Mouse (Mus musculus): ENCODE measurements around the gene Ddx60. TPM values are rescaled to one million over a fixed set of nuclear protein-coding genes. Genes with fewer than 3 reads are reported as not detected.

Gene Ddx60
- 0.23 and 0.38 TPM in 2 replicates for polyA plus RNA-seq (2016; fragmentation: Nextera tagmentation; extraction: Ambion mirVana)

DNA sequence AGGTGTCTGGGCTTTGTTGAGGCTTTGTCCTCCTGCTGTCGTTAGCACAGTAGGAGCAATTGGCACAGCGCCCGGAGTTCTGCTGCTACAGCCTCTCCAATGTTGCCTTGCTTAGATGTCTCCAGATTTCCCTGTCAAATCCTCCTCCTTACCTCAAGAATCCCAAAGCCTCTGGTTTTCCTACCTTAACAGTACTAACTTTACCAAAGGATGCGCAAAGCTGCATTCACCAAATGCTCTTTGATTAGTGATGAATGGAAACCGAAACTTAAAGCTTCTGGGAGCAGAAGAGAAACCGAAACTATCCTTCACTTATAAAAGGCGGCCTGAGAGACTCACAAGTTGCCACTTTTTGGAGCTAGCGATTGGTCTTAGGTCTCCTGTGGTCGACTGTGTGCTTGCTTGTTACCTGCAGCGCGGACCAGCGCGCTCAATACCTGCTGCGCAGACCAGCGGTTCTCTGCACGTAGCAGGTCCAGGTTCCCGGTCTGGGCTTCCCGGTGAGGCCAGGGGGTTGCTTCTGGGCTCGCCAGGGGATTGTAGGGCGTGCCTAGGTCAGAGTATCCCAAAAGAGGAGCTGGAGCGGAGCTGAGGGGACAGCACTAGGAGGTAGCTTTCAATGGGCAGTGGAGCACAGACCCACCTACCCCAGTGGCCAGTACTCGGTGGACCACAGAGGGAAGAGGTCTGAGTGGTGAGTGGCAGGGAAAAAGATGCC, at the start of gene Ddx60:
Ddx60 (plus strand) TSS at position 311 of the 718 bp plus-strand sequence.
- 0 out of 2 replicates have a peak, but pooled peaks cover 8% of the 10 kb centered on the region for H3K4me1 ChIP-seq (replicated peaks)
- peak; percentile 47; the same call in 1 of the 2 replicates for ATAC-seq (ENCODE audit: insufficient number of reproducible peaks, insufficient read depth, low FRiP score, low TSS enrichment, low read depth)
- WGBS = 9% methylated on average over 22 of the region's 22 CpGs

DNA sequence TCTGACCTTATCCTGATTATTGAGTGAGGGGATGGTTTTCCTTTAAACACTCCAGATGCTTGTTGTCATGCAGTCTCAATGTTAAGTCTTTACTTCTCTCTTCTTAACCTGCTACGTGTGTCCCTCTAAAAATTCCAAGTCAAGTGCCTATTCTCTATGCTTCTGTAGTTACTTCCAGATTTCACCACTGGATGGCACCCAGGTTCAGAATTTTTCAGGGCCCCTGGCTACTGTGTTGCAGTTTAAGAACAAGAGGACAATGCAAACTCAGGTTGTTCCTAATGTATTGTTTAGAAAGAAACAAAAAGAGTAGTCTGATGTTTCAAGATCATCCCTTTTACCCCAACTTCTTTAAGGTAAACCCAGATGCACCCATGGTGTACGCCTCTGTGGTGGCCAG, 33.8 kb upstream of the Ddx60 start:
- Histone ChIP-seq H3K4me2 (no peak overlapping the region), H3K9me3 (no peaks in the 10 kb centered on the region), H3K9ac (replicated peaks) (no peak overlapping the region), H3K36me3 (no peaks in the 10 kb centered on the region), H3K4me1 (replicated peaks) (no peaks in the 10 kb centered on the region), H3K4me3 (replicated peaks) (no peak overlapping the region), H3K27ac (no peak overlapping the region), H3K27me3 (no peaks in the 10 kb centered on the region)
- WGBS = 56% methylated on average over 2 of the region's 2 CpGs
- no peak for ATAC-seq (ENCODE audit: insufficient number of reproducible peaks, insufficient read depth, low FRiP score, low TSS enrichment, low read depth)

More for the DNA sequence above, at the start of gene Ddx60:
- Histone ChIP-seq H3K9me3 (no peaks in the 10 kb centered on the region), H3K36me3 (no peaks in the 10 kb centered on the region), H3K4me2 (peak within 1 kb of the TSS; percentile 75), H3K27ac (no peak within 1 kb of the TSS), H3K4me3 (replicated peaks) (peak within 1 kb of the TSS; percentile 47), H3K9ac (replicated peaks) (peak within 1 kb of the TSS; percentile 42), H3K27me3 (peaks cover 16% of the 10 kb centered on the region)

DNA sequence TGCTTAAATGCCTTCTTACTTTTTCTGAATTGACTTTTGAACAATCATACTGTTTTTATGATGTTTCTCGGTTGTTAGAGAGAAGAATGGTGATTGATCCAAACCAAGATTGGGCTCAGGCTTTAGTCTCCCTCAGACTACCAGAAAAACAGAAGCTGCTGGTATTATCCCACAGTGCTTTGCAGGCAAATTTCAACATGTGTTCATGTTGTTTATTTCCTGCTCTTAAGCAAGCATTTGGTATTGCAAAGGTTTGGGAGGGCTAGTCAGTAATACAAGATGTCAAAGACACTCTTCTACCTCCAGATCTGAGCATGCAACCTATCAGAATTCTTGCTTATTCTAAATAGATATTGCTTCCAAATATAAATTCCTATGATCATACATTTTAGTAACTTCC, 31.1 kb upstream of the Ddx60 start:
- WGBS = 81% methylated on average over 1 of the region's 1 CpGs
- no peak overlapping the region for H3K4me2 ChIP-seq
- H3K4me1 ChIP-seq (replicated peaks) = no peaks in the 10 kb centered on the region
- H3K27ac ChIP-seq = no peak overlapping the region
- no peaks in the 10 kb centered on the region for H3K9me3 ChIP-seq
- H3K9ac ChIP-seq (replicated peaks) = no peak overlapping the region
- no peaks in the 10 kb centered on the region for H3K36me3 ChIP-seq
- no peaks in the 10 kb centered on the region for H3K27me3 ChIP-seq
- H3K4me3 ChIP-seq (replicated peaks) = no peak overlapping the region
- ATAC-seq (ENCODE audit: insufficient number of reproducible peaks, insufficient read depth, low FRiP score, low TSS enrichment, low read depth) = no peak

DNA sequence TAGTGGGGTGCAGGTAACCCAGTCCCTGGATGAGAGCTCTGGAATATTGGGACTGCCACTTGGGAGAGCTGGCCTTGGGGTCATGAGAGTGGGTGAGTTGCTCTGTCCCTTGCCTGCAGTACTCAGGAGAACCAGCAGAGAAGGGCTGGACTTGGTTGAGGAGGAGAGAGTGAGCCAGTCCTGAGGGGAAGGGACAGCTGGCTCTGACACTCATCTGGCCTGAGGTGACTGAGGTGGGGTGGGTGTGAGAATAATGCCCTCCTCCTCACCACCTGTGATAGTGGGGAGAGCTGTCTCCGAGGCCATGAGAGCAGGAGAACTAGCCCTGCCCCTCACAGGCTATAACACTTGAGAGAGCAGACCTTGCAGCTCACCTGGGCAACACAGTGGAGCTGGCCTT, 30.5 kb upstream of the Ddx60 start:
- H3K27ac ChIP-seq = no peak overlapping the region
- H3K27me3 ChIP-seq = no peaks in the 10 kb centered on the region
- H3K4me2 ChIP-seq = no peak overlapping the region
- H3K36me3 ChIP-seq = no peaks in the 10 kb centered on the region
- no peaks in the 10 kb centered on the region for H3K4me1 ChIP-seq (replicated peaks)
- no peak overlapping the region for H3K4me3 ChIP-seq (replicated peaks)
- WGBS = 50% methylated on average over 1 of the region's 1 CpGs
- H3K9ac ChIP-seq (replicated peaks) = no peak overlapping the region
- H3K9me3 ChIP-seq = no peaks in the 10 kb centered on the region
- ATAC-seq (ENCODE audit: insufficient number of reproducible peaks, insufficient read depth, low FRiP score, low TSS enrichment, low read depth) = no peak

DNA sequence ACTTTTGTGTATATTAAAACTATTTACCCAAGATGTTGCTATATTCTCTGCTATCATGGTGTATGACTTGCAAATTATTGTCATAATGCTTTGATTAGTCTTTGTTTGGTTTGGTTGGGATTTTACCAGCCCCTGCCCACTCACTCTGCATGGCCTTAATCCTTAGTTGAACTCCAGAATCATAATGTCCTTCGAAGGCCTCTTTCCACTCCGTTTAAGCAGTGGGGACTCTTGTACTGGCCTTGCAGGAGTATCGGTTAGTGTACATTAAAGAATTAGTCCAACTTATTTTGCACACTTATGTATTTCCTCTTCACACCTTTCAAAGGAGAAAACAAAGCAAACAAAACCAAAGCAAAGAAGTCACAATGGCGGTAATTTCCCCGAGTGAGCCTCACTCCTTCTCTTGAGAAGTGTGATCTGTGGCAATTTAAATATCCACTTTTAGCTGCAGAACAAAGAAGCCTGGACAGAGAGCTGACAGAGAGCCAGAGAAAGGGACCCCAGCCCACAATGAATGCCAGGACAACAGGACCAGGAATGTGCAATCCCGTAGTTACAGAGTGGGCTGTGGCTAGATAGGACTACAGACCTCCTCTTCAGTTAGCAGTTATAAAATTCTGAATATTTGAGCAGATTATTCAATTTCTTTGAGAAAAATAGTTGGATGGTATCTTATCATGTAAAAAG, 26.7 kb upstream of the Ddx60 start:
- Histone ChIP-seq H3K9me3 (no peaks in the 10 kb centered on the region), H3K27ac (no peak overlapping the region), H3K36me3 (no peaks in the 10 kb centered on the region), H3K4me3 (replicated peaks) (no peak overlapping the region), H3K4me2 (no peak overlapping the region), H3K9ac (replicated peaks) (no peak overlapping the region), H3K4me1 (replicated peaks) (no peaks in the 10 kb centered on the region), H3K27me3 (no peaks in the 10 kb centered on the region)
- WGBS = 77% methylated on average over 6 of the region's 6 CpGs
- ATAC-seq (ENCODE audit: insufficient number of reproducible peaks, insufficient read depth, low FRiP score, low TSS enrichment, low read depth) = no peak

DNA sequence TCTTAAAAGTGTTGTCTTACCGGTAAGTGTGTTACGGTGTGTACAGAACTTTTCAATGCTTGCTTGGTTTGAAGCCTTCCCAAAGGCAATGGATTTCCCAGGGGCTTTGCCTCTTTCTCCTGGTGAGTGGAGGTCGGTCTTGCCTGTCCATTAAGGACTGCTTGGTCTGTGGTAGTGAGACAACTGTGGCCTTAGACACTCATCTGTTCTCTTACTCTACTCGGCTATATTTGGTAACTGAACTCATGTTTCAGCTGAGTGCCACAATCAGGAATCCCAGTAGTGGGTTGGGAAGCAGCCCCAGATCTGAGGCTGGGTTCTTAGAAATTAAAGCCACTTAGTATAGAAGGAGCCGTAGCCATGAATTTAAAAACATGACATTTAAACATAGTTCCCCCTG, 25.4 kb upstream of the Ddx60 start, which contains the start of gene Palld:
Palld (minus strand) TSS at position 170 of the 400 bp plus-strand sequence.
- no peaks in the 10 kb centered on the region for H3K9me3 ChIP-seq
- H3K27ac ChIP-seq = no peak within 1 kb of the TSS
- ATAC-seq (ENCODE audit: insufficient number of reproducible peaks, insufficient read depth, low FRiP score, low TSS enrichment, low read depth) = no peak
- WGBS = 86% methylated on average over 5 of the region's 5 CpGs
- H3K36me3 ChIP-seq = no peaks in the 10 kb centered on the region
- no peaks in the 10 kb centered on the region for H3K27me3 ChIP-seq
- H3K9ac ChIP-seq (replicated peaks) = no peak within 1 kb of the TSS
- H3K4me1 ChIP-seq (replicated peaks) = no peaks in the 10 kb centered on the region
- no peak within 1 kb of the TSS for H3K4me3 ChIP-seq (replicated peaks)
- H3K4me2 ChIP-seq = no peak within 1 kb of the TSS

DNA sequence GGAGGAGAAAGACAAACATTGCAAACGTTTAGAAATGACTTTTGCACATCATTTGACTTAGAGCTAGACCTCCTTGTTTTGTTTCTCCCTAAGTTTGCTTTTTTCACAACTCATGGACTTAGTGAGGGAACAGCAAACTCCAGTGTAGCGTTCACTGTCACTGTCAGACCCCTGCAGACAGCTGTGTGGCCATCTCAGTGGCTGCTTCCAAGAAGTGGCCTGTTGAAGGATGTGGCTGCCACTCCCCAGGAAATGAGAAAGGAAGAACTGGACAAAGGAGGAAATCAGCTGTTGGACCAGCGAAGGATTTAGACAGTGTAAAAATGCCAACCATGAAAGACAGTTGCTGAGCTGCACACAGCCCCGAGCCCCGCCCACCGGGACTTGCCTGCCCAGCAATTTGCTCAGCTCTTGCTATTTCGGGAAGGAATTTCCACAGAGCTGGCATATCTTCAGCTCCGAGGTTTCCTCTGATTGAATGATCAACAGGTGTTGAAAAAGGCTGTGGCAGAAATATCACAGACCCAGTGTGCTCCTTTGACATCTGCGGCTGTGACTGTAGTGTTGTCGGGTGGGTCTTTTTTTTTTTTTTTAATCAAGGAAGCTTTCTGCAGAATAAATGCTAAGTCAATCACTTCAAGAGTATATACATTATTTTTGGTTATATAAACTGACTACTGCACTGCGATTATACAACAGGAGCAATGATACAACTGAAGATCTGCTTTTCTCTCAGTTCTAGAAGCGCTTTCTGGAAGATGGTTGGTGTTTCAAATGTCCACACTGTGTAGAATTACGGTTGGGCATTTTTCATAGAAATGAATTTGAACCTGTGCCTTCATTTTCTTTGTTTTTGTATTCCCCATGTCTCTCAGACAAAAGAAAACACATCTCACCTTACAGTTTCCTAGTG, 19.3 kb upstream of the Ddx60 start:
- Histone ChIP-seq H3K27me3 (no peaks in the 10 kb centered on the region), H3K9ac (replicated peaks) (no peak overlapping the region), H3K4me1 (replicated peaks) (no peaks in the 10 kb centered on the region), H3K9me3 (no peaks in the 10 kb centered on the region), H3K27ac (no peak overlapping the region), H3K36me3 (no peaks in the 10 kb centered on the region), H3K4me3 (replicated peaks) (no peak overlapping the region), H3K4me2 (no peak overlapping the region)
- WGBS = 71% methylated on average over 13 of the region's 13 CpGs
- ATAC-seq (ENCODE audit: insufficient number of reproducible peaks, insufficient read depth, low FRiP score, low TSS enrichment, low read depth) = peak; percentile 47

DNA sequence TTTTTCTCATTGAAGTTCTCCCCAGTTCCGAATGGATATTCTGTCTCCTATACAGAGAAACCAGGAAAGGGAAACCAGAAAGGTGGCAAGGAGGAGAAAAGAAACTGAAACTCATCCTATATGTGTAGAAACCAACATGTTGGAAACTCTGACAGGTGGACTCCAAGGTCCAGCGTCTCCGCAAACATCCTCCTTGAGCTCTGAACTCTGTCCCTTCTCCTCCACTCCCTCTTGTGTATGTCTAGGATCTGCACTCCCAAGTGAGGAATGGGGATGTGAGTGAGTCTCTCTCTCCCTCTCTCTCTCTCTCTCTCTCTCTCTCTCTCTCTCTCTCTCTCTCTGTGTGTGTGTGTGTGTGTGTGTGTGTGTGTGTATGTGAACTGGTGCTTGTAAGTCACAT, 18.6 kb upstream of the Ddx60 start:
- H3K4me3 ChIP-seq (replicated peaks) = no peak overlapping the region
- H3K27ac ChIP-seq = no peak overlapping the region
- no peaks in the 10 kb centered on the region for H3K27me3 ChIP-seq
- no peak overlapping the region for H3K9ac ChIP-seq (replicated peaks)
- H3K4me1 ChIP-seq (replicated peaks) = no peaks in the 10 kb centered on the region
- H3K4me2 ChIP-seq = no peak overlapping the region
- no peaks in the 10 kb centered on the region for H3K36me3 ChIP-seq
- 88% methylated on average over 3 of the region's 3 CpGs for WGBS
- H3K9me3 ChIP-seq = no peaks in the 10 kb centered on the region
- no peak for ATAC-seq (ENCODE audit: insufficient number of reproducible peaks, insufficient read depth, low FRiP score, low TSS enrichment, low read depth)

DNA sequence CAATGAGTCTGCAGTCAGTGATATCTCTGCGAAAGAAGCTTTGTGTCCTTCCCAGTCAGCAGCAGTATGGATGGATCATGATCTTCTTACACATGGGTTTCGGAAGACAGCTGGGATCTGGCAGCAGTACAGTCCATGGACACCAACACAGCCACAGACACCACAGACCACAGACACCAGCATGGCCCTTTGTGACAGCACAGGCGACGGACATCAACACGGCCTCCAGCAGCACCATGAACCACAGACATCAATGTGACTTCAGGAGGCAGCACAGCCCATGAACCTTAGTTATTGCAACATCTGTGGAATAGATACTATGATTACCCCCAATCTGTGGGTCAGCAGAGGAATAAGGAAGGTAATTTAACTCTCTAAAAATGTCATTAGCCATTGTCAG, 15.1 kb upstream of the Ddx60 start:
- Histone ChIP-seq H3K9me3 (no peaks in the 10 kb centered on the region), H3K27ac (no peak overlapping the region), H3K27me3 (no peaks in the 10 kb centered on the region), H3K36me3 (no peaks in the 10 kb centered on the region), H3K4me1 (replicated peaks) (no peaks in the 10 kb centered on the region), H3K4me2 (no peak overlapping the region), H3K9ac (replicated peaks) (no peak overlapping the region), H3K4me3 (replicated peaks) (no peak overlapping the region)
- 89% methylated on average over 5 of the region's 5 CpGs for WGBS
- ATAC-seq (ENCODE audit: insufficient number of reproducible peaks, insufficient read depth, low FRiP score, low TSS enrichment, low read depth) = no peak

DNA sequence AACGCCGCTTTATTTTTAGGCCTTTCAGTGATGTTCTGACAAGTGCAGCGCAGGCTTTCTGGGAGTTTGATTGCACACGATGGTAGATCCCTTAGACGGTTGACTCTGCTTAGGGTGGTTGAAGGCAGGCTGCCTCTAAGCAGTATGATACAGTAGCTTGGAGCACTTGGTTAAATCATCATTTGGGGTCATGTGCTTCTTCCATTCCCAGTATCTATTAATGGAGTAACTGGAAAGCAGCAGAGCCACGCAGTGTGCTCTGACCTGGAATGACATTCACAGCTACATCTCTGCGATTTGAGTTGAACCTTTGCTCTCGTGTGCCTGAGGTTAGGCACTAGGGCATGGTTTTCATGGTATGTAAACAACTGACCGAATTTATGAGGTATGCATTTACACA, 13.9 kb upstream of the Ddx60 start:
- Histone ChIP-seq H3K4me1 (replicated peaks) (no peaks in the 10 kb centered on the region), H3K27ac (no peak overlapping the region), H3K36me3 (no peaks in the 10 kb centered on the region), H3K9ac (replicated peaks) (no peak overlapping the region), H3K9me3 (no peaks in the 10 kb centered on the region), H3K4me2 (no peak overlapping the region), H3K4me3 (replicated peaks) (no peak overlapping the region), H3K27me3 (no peaks in the 10 kb centered on the region)
- 81% methylated on average over 9 of the region's 9 CpGs for WGBS
- ATAC-seq (ENCODE audit: insufficient number of reproducible peaks, insufficient read depth, low FRiP score, low TSS enrichment, low read depth) = no peak

DNA sequence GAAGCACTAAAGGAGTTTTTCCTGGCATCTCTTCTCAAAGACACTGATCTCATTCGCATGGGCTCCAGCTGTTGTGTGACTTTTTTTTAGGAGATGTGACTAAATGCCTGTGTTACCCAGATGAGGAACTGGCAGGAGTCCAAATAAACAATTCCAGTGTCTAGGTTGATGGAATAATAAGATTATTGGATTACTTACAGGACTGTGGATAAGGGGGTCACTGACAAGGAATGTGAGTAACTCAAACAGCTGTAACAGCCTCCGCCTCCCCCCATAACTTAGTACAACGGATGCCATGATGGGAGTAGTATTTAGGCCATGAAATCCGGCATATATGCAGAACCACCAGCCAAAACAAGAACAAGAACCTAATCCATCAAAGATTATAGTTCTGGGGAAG, 10.6 kb upstream of the Ddx60 start:
- H3K27ac ChIP-seq = no peak overlapping the region
- no peak overlapping the region for H3K4me3 ChIP-seq (replicated peaks)
- H3K4me2 ChIP-seq = no peak overlapping the region
- 82% methylated on average over 4 of the region's 4 CpGs for WGBS
- no peaks in the 10 kb centered on the region; the same call in 1 of the 2 replicates for H3K4me1 ChIP-seq (replicated peaks)
- no peaks in the 10 kb centered on the region for H3K27me3 ChIP-seq
- H3K9ac ChIP-seq (replicated peaks) = no peak overlapping the region
- no peaks in the 10 kb centered on the region for H3K9me3 ChIP-seq
- no peaks in the 10 kb centered on the region for H3K36me3 ChIP-seq
- ATAC-seq (ENCODE audit: insufficient number of reproducible peaks, insufficient read depth, low FRiP score, low TSS enrichment, low read depth) = no peak

Measured in limb, embryonic 12.5 days (tissue).